In the genomic region with DNA sequence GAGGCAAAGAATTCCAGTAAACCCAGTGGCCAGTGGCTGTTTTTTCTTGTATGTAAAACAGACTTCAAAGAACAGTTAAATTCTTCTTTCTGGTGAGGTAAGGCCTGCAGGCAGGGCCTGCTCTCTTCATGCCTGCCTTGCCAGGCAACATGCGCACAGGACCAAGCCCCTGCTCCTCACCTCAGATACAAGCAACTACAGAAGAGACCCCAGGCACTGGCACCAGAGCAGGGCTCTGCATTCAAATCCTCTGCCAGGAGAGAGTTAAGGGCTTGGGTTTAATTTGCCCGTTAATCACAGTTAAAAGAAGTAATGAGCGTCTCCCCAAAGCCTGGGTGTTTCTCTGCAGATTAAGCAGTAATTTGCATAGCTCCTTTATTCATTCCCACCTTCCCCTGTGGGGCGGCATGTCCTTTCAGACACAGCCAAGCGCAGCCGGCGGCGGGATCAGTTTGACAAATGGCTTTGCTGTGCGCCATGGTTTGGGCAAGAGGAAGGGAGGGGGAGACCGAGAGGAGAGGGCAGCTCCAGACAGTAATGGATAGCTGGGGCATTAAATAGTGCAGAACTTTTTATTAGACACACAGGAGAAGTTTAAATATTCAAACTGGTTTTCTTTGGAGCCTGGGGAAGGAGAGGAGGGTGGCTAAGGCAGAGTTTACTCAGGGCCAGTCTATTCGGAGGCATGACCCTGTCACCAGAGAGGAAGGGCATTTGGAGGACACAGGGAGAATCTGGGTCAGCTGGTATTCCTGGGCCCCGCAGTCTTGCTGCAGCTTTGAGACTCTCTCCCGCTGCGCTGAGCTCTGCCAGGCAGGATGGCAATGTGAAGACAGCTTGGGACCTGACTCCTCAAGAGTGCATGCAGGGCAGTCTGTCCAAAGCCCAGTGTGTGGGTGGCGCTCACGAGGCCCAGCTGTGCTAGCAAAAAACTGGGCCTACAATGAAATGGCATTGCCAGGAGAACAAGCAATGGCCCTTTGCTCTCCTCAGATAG, we compare ENCODE assay signal across 10 mouse cellular contexts. TPM values are rescaled to one million over a fixed set of nuclear protein-coding genes. Genes with fewer than 3 reads are reported as not detected.
DNase-seq lines count a peak whose midpoint lies in the region; ATAC-seq and TF ChIP-seq lines count a peak whose summit lies in the region.
"Had no signal": no experiment of that assay in that cellular context is flagged by ENCODE, and none has a peak within 500 bp of the region (broad histone marks: within the 10 kb centered on the region; RNA-seq: fewer than 3 reads in every experiment).

No protein-coding gene starts in this region.

- H3K4me3 ChIP-seq in lung, postnatal 0 days (ENCODE audit: low read depth, low read length): no peak overlapping the region
- no peak overlapping the region for H3K4me3 ChIP-seq in hindbrain, embryonic 11.5 days (ENCODE audit: low read depth, low read length)
- H3K4me3 ChIP-seq in midbrain, embryonic 15.5 days: no peak overlapping the region
- H3K4me3 ChIP-seq: liver, embryonic 15.5 days had no signal

- 27% methylated on average over 16 of the region's 16 CpGs for WGBS in lung, postnatal 0 days
- WGBS in hindbrain, embryonic 11.5 days: 10% methylated on average over 16 of the region's 16 CpGs
- 10% methylated on average over 16 of the region's 16 CpGs for WGBS in midbrain, embryonic 15.5 days

- H3K27me3 ChIP-seq in lung, postnatal 0 days (replicated peaks; ENCODE audit: insufficient read depth, low read length): no peaks in the 10 kb centered on the region
- H3K27me3 ChIP-seq in hindbrain, embryonic 11.5 days (ENCODE audit: control insufficient read depth, insufficient read depth, low read length): no peaks in the 10 kb centered on the region
- H3K27me3 ChIP-seq in midbrain, embryonic 15.5 days (replicated peaks): no peaks in the 10 kb centered on the region

- peak; percentile 62 for DNase-seq in adrenal gland, postnatal 14 days
- no peak for DNase-seq in adrenal gland, adult 8-10 months
- peak; percentile 27 for DNase-seq in lung, postnatal 36 days
- DNase-seq in lung, postnatal 0 days (ENCODE audit: low spot score): no peak
- DNase-seq in hindbrain, embryonic 11.5 days (ENCODE audit: low spot score): peak; percentile 82
- DNase-seq in spleen, postnatal 14 days (ENCODE audit: low spot score in 2 of 2): no peak
- DNase-seq in left cerebral cortex, adult 9 months (ENCODE audit: low spot score in 2 of 2): no peak

- no peak for TF ChIP-seq EP300 in lung, postnatal 0 days (IDR thresholded peaks at IDR 0.05)

- no peaks in the 10 kb centered on the region for H3K4me1 ChIP-seq in lung, postnatal 0 days (ENCODE audit: insufficient read depth, low read depth, low read length)
- peaks cover 67% of the 10 kb centered on the region for H3K4me1 ChIP-seq in hindbrain, embryonic 11.5 days (replicated peaks; ENCODE audit: control insufficient read depth, insufficient read depth, low read length)
- peaks cover 66% of the 10 kb centered on the region for H3K4me1 ChIP-seq in midbrain, embryonic 15.5 days

- ATAC-seq in lung, postnatal 0 days: no peak
- peak; percentile 66 for ATAC-seq in hindbrain, embryonic 11.5 days (ENCODE audit: low FRiP score)
- ATAC-seq in midbrain, embryonic 15.5 days (replicated peaks): peak; percentile 68

- no peak for TF ChIP-seq CTCF in lung, postnatal 0 days (IDR thresholded peaks at IDR 0.05)

- H3K9me3 ChIP-seq in lung, postnatal 0 days (ENCODE audit: low read length): no peaks in the 10 kb centered on the region
- no peaks in the 10 kb centered on the region for H3K9me3 ChIP-seq in hindbrain, embryonic 11.5 days (ENCODE audit: control insufficient read depth, low read length)
- H3K9me3 ChIP-seq in midbrain, embryonic 15.5 days: no peaks in the 10 kb centered on the region
- H3K9me3 ChIP-seq: liver, embryonic 15.5 days had no signal

- H3K4me2 ChIP-seq in lung, postnatal 0 days (replicated peaks; ENCODE audit: low read depth, low read length): no peak overlapping the region
- H3K4me2 ChIP-seq in hindbrain, embryonic 11.5 days (replicated peaks; ENCODE audit: low read depth, low read length): no peak overlapping the region
- no peak overlapping the region for H3K4me2 ChIP-seq in midbrain, embryonic 15.5 days
- H3K4me2 ChIP-seq: liver, embryonic 15.5 days had no signal

- H3K36me3 ChIP-seq in lung, postnatal 0 days (ENCODE audit: insufficient read depth, low read length): 0 out of 2 replicates have a peak, but pooled peaks cover 2% of the 10 kb centered on the region
- no peaks in the 10 kb centered on the region for H3K36me3 ChIP-seq in hindbrain, embryonic 11.5 days (ENCODE audit: control insufficient read depth, insufficient read depth, low read length)
- H3K36me3 ChIP-seq in midbrain, embryonic 15.5 days (replicated peaks): no peaks in the 10 kb centered on the region

- H3K27ac ChIP-seq in lung, postnatal 0 days (ENCODE audit: low read length): no peak overlapping the region
- peak overlapping the region; percentile 97 for H3K27ac ChIP-seq in hindbrain, embryonic 11.5 days (ENCODE audit: low read depth, low read length)
- peak overlapping the region; percentile 72 for H3K27ac ChIP-seq in midbrain, embryonic 15.5 days
- H3K27ac ChIP-seq: liver, embryonic 15.5 days had no signal

- H3K9ac ChIP-seq in lung, postnatal 0 days (replicated peaks; ENCODE audit: low read depth): no peak overlapping the region
- peak overlapping the region; percentile 38; the same call in 1 of the 2 replicates for H3K9ac ChIP-seq in hindbrain, embryonic 11.5 days (ENCODE audit: low read depth, low read length)
- H3K9ac ChIP-seq in midbrain, embryonic 15.5 days: no peak overlapping the region
- H3K9ac ChIP-seq: liver, embryonic 15.5 days had no signal

RNA-seq across cellular contexts. Expression of gene Cdk5rap3, which starts 13.4 kb away (rescaled TPM):
- total RNA-seq in adrenal gland, postnatal 14 days (2021): 48.6 and 49.9 TPM in 2 replicates
- 10 to 100 TPM; 55.2 to 82.1 (median 71.5) TPM for total RNA-seq in adrenal gland, adult 8-10 months (2022)
- 46.4 and 48.0 TPM in 2 replicates for polyA plus RNA-seq in lung, postnatal 0 days (2015; fragmentation: Nextera tagmentation; extraction: Ambion mirVana)
- 95.5 and 98.2 TPM in 2 replicates for polyA plus RNA-seq in hindbrain, embryonic 11.5 days (2014; fragmentation: Nextera tagmentation; extraction: Ambion mirVana)
- 88.2 and 91.7 TPM in 2 replicates for polyA plus RNA-seq in midbrain, embryonic 15.5 days (2015; fragmentation: Nextera tagmentation; extraction: Ambion mirVana)

RNA-seq across cellular contexts. Expression of gene Prr15l, which starts 25.0 kb away (rescaled TPM):
- total RNA-seq in adrenal gland, postnatal 14 days (2021): 0.37 TPM in 1 of 2 replicates, not detected in the other
- under 1 TPM in 3 of 4 experiments, not detected in 1; 0.28 to 0.70 (median 0.32) TPM for total RNA-seq in adrenal gland, adult 8-10 months (2022)
- polyA plus RNA-seq in lung, postnatal 0 days (2015; fragmentation: Nextera tagmentation; extraction: Ambion mirVana): 126 and 127 TPM in 2 replicates
- polyA plus RNA-seq in hindbrain, embryonic 11.5 days (2014; fragmentation: Nextera tagmentation; extraction: Ambion mirVana): 0.82 and 1.1 TPM in 2 replicates
- polyA plus RNA-seq in midbrain, embryonic 15.5 days (2015; fragmentation: Nextera tagmentation; extraction: Ambion mirVana): 0.17 and 0.30 TPM in 2 replicates
- total RNA-seq: common myeloid progenitor, adult 5-6 weeks had no signal

RNA-seq across cellular contexts. Expression of gene Pnpo, which starts 40.8 kb away (rescaled TPM):
- total RNA-seq in adrenal gland, postnatal 14 days (2021): 28.3 and 31.9 TPM in 2 replicates
- 10 to 100 TPM; 34.5 to 43.3 (median 39.4) TPM for total RNA-seq in adrenal gland, adult 8-10 months (2022)
- 28.7 and 30.0 TPM in 2 replicates for polyA plus RNA-seq in lung, postnatal 0 days (2015; fragmentation: Nextera tagmentation; extraction: Ambion mirVana)
- 26.0 and 29.5 TPM in 2 replicates for polyA plus RNA-seq in hindbrain, embryonic 11.5 days (2014; fragmentation: Nextera tagmentation; extraction: Ambion mirVana)
- polyA plus RNA-seq in midbrain, embryonic 15.5 days (2015; fragmentation: Nextera tagmentation; extraction: Ambion mirVana): 28.7 and 29.7 TPM in 2 replicates

RNA-seq across cellular contexts. Expression of gene Copz2, which starts 53.3 kb away (rescaled TPM):
- total RNA-seq in adrenal gland, postnatal 14 days (2021): 39.8 and 43.7 TPM in 2 replicates
- total RNA-seq in adrenal gland, adult 8-10 months (2022): 10 to 100 TPM; 60.6 to 73.0 (median 64.0) TPM
- polyA plus RNA-seq in lung, postnatal 0 days (2015; fragmentation: Nextera tagmentation; extraction: Ambion mirVana): 105 and 110 TPM in 2 replicates
- 49.6 and 62.8 TPM in 2 replicates for polyA plus RNA-seq in hindbrain, embryonic 11.5 days (2014; fragmentation: Nextera tagmentation; extraction: Ambion mirVana)
- 19.9 and 20.5 TPM in 2 replicates for polyA plus RNA-seq in midbrain, embryonic 15.5 days (2015; fragmentation: Nextera tagmentation; extraction: Ambion mirVana)

Comparison
In these comparisons a context has a peak if more than half of its experiments do, and no peak if none do; other contexts are left out.
1. DNase-seq: peak in adrenal gland, postnatal 14 days (single experiment), lung, postnatal 36 days (single experiment) and hindbrain, embryonic 11.5 days (single experiment); none in adrenal gland, adult 8-10 months (single experiment), lung, postnatal 0 days (single experiment), spleen, postnatal 14 days (0 of 2) and left cerebral cortex, adult 9 months (0 of 2).
2. RNA of gene Prr15l, which starts 25.0 kb away (polyA plus RNA-seq): 126 to 127 TPM in lung, postnatal 0 days; 0.82 to 1.1 TPM in hindbrain, embryonic 11.5 days and 0.17 to 0.30 TPM in midbrain, embryonic 15.5 days; every median in the first group is over 10 times any median in the second.